Mouse (Mus musculus): ENCODE results near the gene Sgsm1. TPM values are rescaled to one million over a fixed set of nuclear protein-coding genes. Genes with fewer than 3 reads are reported as not detected.

Sgsm1 gene
- polyA plus RNA-seq, 1 experiment from 2014 or later: 6.1 TPM

Small RNA genes within 50 kb of the gene (microRNA-seq; reads per million reads assigned to microRNA genes)
- gene Mir7229 (not detected), gene Mir7230 (not detected)

Other genes starting within 250 kb of the Sgsm1 start
- gene Crybb2, start 240.7 kb downstream of the Sgsm1 start, polyA plus RNA-seq (2015; fragmentation: Nextera tagmentation; extraction: Ambion mirVana): not detected in 2 replicates
- 0.69 and 1.1 TPM in 2 replicates for gene Crybb3, start 229.2 kb downstream of the Sgsm1 start, polyA plus RNA-seq (2015; fragmentation: Nextera tagmentation; extraction: Ambion mirVana)
- gene 2900026A02Rik, start 89.5 kb downstream of the Sgsm1 start, polyA plus RNA-seq (2015; fragmentation: Nextera tagmentation; extraction: Ambion mirVana): 7.2 and 7.9 TPM in 2 replicates
- gene Tmem211, start 83.9 kb downstream of the Sgsm1 start, polyA plus RNA-seq (2015; fragmentation: Nextera tagmentation; extraction: Ambion mirVana): 0.09 TPM in 1 of 2 replicates, not detected in the other
- not detected in 2 replicates for gene Aym1, start 46.5 kb upstream of the Sgsm1 start, polyA plus RNA-seq (2015; fragmentation: Nextera tagmentation; extraction: Ambion mirVana)
- 3.0 and 3.2 TPM in 2 replicates for gene Wscd2, start 179.5 kb upstream of the Sgsm1 start, polyA plus RNA-seq (2015; fragmentation: Nextera tagmentation; extraction: Ambion mirVana)

All from kidney, embryonic 16.5 days (tissue).